Mouse (Mus musculus) cerebellum, adult 2 months (tissue): ENCODE results near the gene Noct.

Source experiments
- CTCF ChIP-seq: fragments of 200-500 bp; IDR thresholded peaks from 2 replicates; pipeline ENCODE4 v1.5.1; 2011; ENCODE audit warnings: low read depth, mild to moderate bottlenecking, control low read depth, low read length, moderate library complexity, borderline replicate concordance; ENCODE audit not compliant: insufficient read depth
- POLR2A ChIP-seq: fragments of 200-500 bp; IDR thresholded peaks from 2 replicates; pipeline ENCODE4 v1.6.1; 2011; ENCODE audit warnings: low read length, control low read depth, borderline replicate concordance; ENCODE audit not compliant: insufficient read depth

DNA sequence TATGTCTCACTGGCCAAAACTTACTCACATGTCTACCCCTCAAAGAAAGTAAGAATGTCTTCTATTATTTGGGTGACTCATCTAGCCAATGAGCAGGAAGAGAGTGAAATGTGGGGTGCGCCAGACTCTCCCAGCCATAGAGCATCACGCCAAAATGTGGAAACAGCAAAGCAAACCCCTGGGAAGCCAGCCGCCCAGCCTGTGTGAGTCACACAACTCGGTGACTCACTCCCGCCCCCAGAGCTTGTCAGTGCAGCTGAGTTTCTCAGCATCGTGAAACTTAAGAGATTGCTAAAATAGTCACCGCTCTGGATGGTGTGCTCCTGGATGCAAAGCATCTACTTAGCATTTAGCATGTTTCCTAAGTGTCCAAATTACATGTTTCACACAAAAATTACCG lies 28.9 kb upstream of the Noct start:
- no peak for TF ChIP-seq CTCF
- no peak for TF ChIP-seq POLR2A
